Mouse (Mus musculus) layer of hippocampus, adult 8-10 months (tissue): ENCODE results near the gene Med18. TPM values are rescaled to one million over a fixed set of nuclear protein-coding genes. Genes with fewer than 3 reads are reported as not detected.
"Not testable (repeated sequence)": the region's sequence is repeated elsewhere in the genome, so short reads cannot be mapped to it uniquely, and the experiment has no call there.

Experiments used
- DNase-seq, 2 experiments: peaks; one replicate each; pipeline ENCODE4 v3.0.0; 2022; ENCODE audit warnings: low spot score in 2 of 2
- total RNA-seq, 4 experiments: library from RNA; stranded (reverse); gene quantifications; 2 replicates each; pipeline ENCODE4 v1.2.4; 2022

The Med18 gene
- total RNA-seq, 4 experiments from 2014 or later = 8.3 to 10.3 (median 9.2) TPM

GRCm38 (mm10) chr4:132482956-132483608 lies 19.4 kb upstream of the Med18 start:
- no peak for DNase-seq

GRCm38 (mm10) chr4:132482104-132482503 lies 18.4 kb upstream of the Med18 start:
- DNase-seq = not testable (repeated sequence)

- no peak for DNase-seq
These were observed 14.1 kb upstream of the Med18 start for GRCm38 (mm10) chr4:132477833-132478232.

GRCm38 (mm10) chr4:132475895-132476878 lies 12.5 kb upstream of the Med18 start:
- DNase-seq = no peak

- DNase-seq = peak in 1 of 2 experiments; percentile 16
These were observed 10.9 kb upstream of the Med18 start for GRCm38 (mm10) chr4:132474631-132475030.

- no peak for DNase-seq
These were observed 9.7 kb upstream of the Med18 start for GRCm38 (mm10) chr4:132473411-132473810.

GRCm38 (mm10) chr4:132469873-132470272 lies 6.2 kb upstream of the Med18 start:
- DNase-seq = no peak

GRCm38 (mm10) chr4:132464255-132464613 lies 513 bp upstream of the Med18 start:
- no peak for DNase-seq

GRCm38 (mm10) chr4:132462836-132463235 lies 885 bp downstream of the Med18 start:
- no peak for DNase-seq

GRCm38 (mm10) chr4:132460225-132460624 lies 3.5 kb downstream of the Med18 start:
- no peak for DNase-seq

GRCm38 (mm10) chr4:132455561-132455960 lies 8.2 kb downstream of the Med18 start:
- DNase-seq = no peak

GRCm38 (mm10) chr4:132455146-132455545 lies 8.6 kb downstream of the Med18 start:
- DNase-seq = no peak

GRCm38 (mm10) chr4:132454216-132454615 lies 9.5 kb downstream of the Med18 start:
- no peak for DNase-seq

- no peak for DNase-seq
These were observed 13.9 kb downstream of the Med18 start for GRCm38 (mm10) chr4:132449778-132450177.

GRCm38 (mm10) chr4:132446105-132446504 lies 17.6 kb downstream of the Med18 start:
- no peak for DNase-seq

GRCm38 (mm10) chr4:132444516-132444915 lies 19.2 kb downstream of the Med18 start:
- no peak for DNase-seq

GRCm38 (mm10) chr4:132437857-132438256 lies 25.9 kb downstream of the Med18 start:
- DNase-seq = no peak

- no peak for DNase-seq
These were observed 30.9 kb downstream of the Med18 start for GRCm38 (mm10) chr4:132432717-132433372.

- DNase-seq = no peak
These were observed 35.6 kb downstream of the Med18 start for GRCm38 (mm10) chr4:132428022-132428542.

GRCm38 (mm10) chr4:132427493-132427892 lies 36.2 kb downstream of the Med18 start:
- no peak for DNase-seq

- no peak for DNase-seq
These were observed 37.7 kb downstream of the Med18 start for GRCm38 (mm10) chr4:132426021-132426420.

GRCm38 (mm10) chr4:132424765-132425164 lies 39.0 kb downstream of the Med18 start:
- no peak for DNase-seq
